Comparison of ENCODE assay signal across 25 mouse cellular contexts in the genomic region with DNA sequence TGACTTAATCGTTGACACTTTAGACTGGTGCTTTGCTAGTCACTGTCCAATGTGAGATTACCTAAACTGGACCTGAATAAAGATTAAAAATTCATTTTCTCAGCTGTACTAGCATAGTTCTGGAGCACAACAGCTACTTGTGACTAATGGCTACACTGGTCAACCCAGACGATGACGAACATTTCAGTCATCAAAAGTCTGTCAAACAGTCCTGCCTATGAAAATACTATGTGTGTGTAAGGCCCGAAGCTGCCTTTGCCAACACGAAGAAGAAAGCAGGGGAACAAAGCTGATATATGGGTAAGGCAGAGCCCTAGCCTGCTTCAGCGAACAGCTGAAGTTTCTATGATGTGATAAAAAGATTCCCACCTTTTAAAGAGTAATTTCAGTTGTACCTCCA.
"Had no signal": no experiment of that assay in that cellular context is flagged by ENCODE, and none has a peak within 500 bp of the region (broad histone marks: within the 10 kb centered on the region; RNA-seq: fewer than 3 reads in every experiment).

No protein-coding gene starts in this region.

- H3K4me2 ChIP-seq: heart, embryonic 12.5 days; hindbrain, embryonic 12.5 days; hindbrain, embryonic 15.5 days; kidney, embryonic 15.5 days; limb, embryonic 13.5 days; limb, embryonic 15.5 days; liver, embryonic 12.5 days had no signal

- H3K4me1 ChIP-seq: hindbrain, embryonic 10.5 days; hindbrain, embryonic 12.5 days; hindbrain, embryonic 15.5 days; kidney, embryonic 15.5 days; limb, embryonic 13.5 days; limb, embryonic 15.5 days; liver, embryonic 12.5 days had no signal

- DNase-seq: gastrocnemius, adult 2 months; gastrocnemius, postnatal 10 days; gastrocnemius, postnatal 25 days; heart, adult 2 months; heart, postnatal 10 days; heart, postnatal 4 days; kidney, adult 11 months; kidney, adult 2 months; kidney, adult 9 months; kidney, postnatal 14 days; kidney, postnatal 36 days; layer of hippocampus, adult 9-11 months; layer of hippocampus, postnatal 36 days; left cerebral cortex, postnatal 4 days had no signal

- H3K27ac ChIP-seq: gastrocnemius, adult 2 months; heart, adult 2 months; hindbrain, embryonic 10.5 days; hindbrain, embryonic 12.5 days; hindbrain, embryonic 15.5 days; hindbrain, postnatal 0 days; kidney, embryonic 15.5 days; kidney, postnatal 0 days; limb, embryonic 13.5 days; limb, embryonic 15.5 days; liver, embryonic 12.5 days; liver, embryonic 14.5 days had no signal

- H3K9me3 ChIP-seq: heart, embryonic 12.5 days; hindbrain, embryonic 10.5 days; hindbrain, embryonic 12.5 days; hindbrain, embryonic 15.5 days; kidney, embryonic 15.5 days; limb, embryonic 13.5 days; limb, embryonic 15.5 days; liver, embryonic 12.5 days had no signal

- H3K36me3 ChIP-seq: hindbrain, embryonic 12.5 days; hindbrain, embryonic 15.5 days had no signal

- H3K27me3 ChIP-seq: heart, embryonic 12.5 days; hindbrain, embryonic 12.5 days; hindbrain, embryonic 15.5 days; kidney, embryonic 15.5 days; limb, embryonic 13.5 days; limb, embryonic 15.5 days; liver, embryonic 12.5 days had no signal

- H3K4me3 ChIP-seq: gastrocnemius, adult 2 months; heart, adult 2 months; heart, embryonic 12.5 days; hindbrain, embryonic 10.5 days; hindbrain, embryonic 12.5 days; hindbrain, embryonic 15.5 days; kidney, embryonic 15.5 days; limb, embryonic 13.5 days; limb, embryonic 15.5 days; liver, embryonic 12.5 days had no signal
